Mouse (Mus musculus) brain, embryonic 14.5 days (tissue): Measurements from ENCODE around the gene Tmem138.

Source experiments
- CTCF ChIP-seq: fragments of 200-500 bp; IDR thresholded peaks from 2 replicates; pipeline ENCODE4 v1.5.1; 2012; ENCODE audit warnings: inconsistent platforms, mild to moderate bottlenecking, moderate library complexity, borderline replicate concordance; ENCODE audit not compliant: insufficient read depth, insufficient read length; ENCODE audit errors: extremely low read depth
- POLR2A ChIP-seq: fragments of 200-500 bp; IDR thresholded peaks from 2 replicates; pipeline ENCODE4 v1.6.1; 2012; ENCODE audit warnings: mild to moderate bottlenecking, inconsistent platforms, borderline replicate concordance; ENCODE audit not compliant: poor library complexity, insufficient read depth, insufficient read length, severe bottlenecking; ENCODE audit errors: extremely low read depth

DNA sequence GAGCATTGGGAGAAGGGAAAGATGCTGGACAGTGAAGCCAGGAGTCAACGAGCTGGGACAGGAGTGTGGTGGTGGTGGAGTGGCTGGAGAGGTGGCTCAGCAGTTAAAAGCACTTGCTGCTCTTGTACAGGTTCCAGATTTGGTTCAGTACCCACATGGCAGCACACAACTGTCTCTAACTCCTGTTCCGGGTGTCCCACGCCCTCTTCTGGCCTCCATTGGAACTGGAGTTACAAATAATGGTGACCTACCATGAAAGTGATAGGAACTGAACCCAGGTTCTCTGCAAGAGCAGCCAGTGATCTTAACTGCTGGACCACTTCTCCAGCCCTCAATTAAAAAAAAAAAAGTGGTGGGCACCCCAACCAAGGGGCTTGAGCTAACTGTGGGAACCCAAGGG lies 21.0 kb upstream of the Tmem138 start:
- peak; percentile 19; the same call in 1 of the 2 replicates for TF ChIP-seq CTCF
- TF ChIP-seq POLR2A, result no peak
